Mouse (Mus musculus): ENCODE measurements around the gene Rbbp6.

- TF ChIP-seq CTCF (IDR thresholded peaks at IDR 0.05) (peak; percentile 58), EP300 (IDR thresholded peaks at IDR 0.05) (no peak)
Measured at GRCm38 (mm10) chr7:122969231-122970032, 3.9 kb downstream of the Rbbp6 start.

All from lung, postnatal 0 days (tissue).